Mouse (Mus musculus) cerebellum, adult 2 months (tissue): ENCODE results near the gene Pramel7. TPM values are rescaled to one million over a fixed set of nuclear protein-coding genes. Genes with fewer than 3 reads are reported as not detected.

ENCODE experiments used
- DNase-seq, 2 experiments: peaks; one replicate each; pipeline ENCODE4 v3.0.0; 2021
- H3K27ac ChIP-seq: fragments of 200-500 bp; 2 replicates; pipeline ENCODE4 v1.5.1; 2012; ENCODE audit warnings: low read length, control low read depth, inconsistent platforms; ENCODE audit not compliant: insufficient read depth
- H3K27me3 ChIP-seq: fragments of 200-500 bp; 2 replicates; pipeline ENCODE4 v1.6.1; 2012; ENCODE audit warnings: inconsistent platforms, mild to moderate bottlenecking, low read length, moderate library complexity; ENCODE audit not compliant: control insufficient read depth, insufficient read depth
- H3K4me1 ChIP-seq: fragments of 200-500 bp; 2 replicates; pipeline ENCODE4 v1.6.1; 2011; ENCODE audit warnings: low read length; ENCODE audit not compliant: control insufficient read depth, insufficient read depth
- H3K4me3 ChIP-seq: fragments of 200-500 bp; replicated peaks from 2 replicates; pipeline ENCODE3; 2011; ENCODE audit warnings: mild to moderate bottlenecking, low read depth, low read length, control low read depth; ENCODE audit not compliant: insufficient read depth
- CTCF ChIP-seq: fragments of 200-500 bp; IDR thresholded peaks from 2 replicates; pipeline ENCODE4 v1.5.1; 2011; ENCODE audit warnings: low read depth, mild to moderate bottlenecking, control low read depth, low read length, moderate library complexity, borderline replicate concordance; ENCODE audit not compliant: insufficient read depth
- POLR2A ChIP-seq: fragments of 200-500 bp; IDR thresholded peaks from 2 replicates; pipeline ENCODE4 v1.6.1; 2011; ENCODE audit warnings: low read length, control low read depth, borderline replicate concordance; ENCODE audit not compliant: insufficient read depth
- WGBS: fragments of 180-500 bp; shearing (Covaris S2); methylation state at CpG from one replicate; pipeline ENCODE4 v1.1.7; 2018; 5-methylcytosine and 5-hydroxymethylcytosine counted together
- polyA plus RNA-seq: library from polyadenylated mRNA; depleted of rRNA; stranded (reverse); fragments of >200 nt; gene quantifications from 2 replicates; pipeline ENCODE4 v1.2.3, GENCODE M21; 2012; rRNA removed

The Pramel7 gene
- polyA plus RNA-seq, 1 experiment = not detected

DNA sequence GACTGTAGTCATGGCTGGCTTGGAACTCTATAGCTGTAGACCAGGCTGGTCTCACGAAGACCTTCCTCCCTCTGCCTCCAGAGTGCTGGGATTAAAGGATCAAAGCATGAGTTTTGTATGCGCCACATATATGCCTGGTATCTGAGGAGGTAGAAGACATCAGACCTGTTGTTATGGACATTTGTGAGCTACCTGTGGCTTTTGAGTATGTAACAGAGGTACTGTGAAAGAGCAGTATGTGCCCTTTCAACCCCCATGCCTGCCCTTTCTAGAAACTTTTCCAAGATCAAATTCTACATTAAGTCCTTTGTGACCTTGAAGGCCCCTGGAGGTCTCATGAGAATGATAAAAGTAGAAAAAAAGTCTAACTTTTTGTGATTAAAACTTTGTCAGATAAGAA lies 18.2 kb upstream of the Pramel7 start:
- TF ChIP-seq POLR2A (no peak), CTCF (no peak)
- 93% methylated on average over 2 of the region's 2 CpGs for WGBS
- no peak for DNase-seq
- Histone ChIP-seq H3K27me3 (no peaks in the 10 kb centered on the region), H3K27ac (no peak overlapping the region), H3K4me3 (no peak overlapping the region), H3K4me1 (no peaks in the 10 kb centered on the region)

DNA sequence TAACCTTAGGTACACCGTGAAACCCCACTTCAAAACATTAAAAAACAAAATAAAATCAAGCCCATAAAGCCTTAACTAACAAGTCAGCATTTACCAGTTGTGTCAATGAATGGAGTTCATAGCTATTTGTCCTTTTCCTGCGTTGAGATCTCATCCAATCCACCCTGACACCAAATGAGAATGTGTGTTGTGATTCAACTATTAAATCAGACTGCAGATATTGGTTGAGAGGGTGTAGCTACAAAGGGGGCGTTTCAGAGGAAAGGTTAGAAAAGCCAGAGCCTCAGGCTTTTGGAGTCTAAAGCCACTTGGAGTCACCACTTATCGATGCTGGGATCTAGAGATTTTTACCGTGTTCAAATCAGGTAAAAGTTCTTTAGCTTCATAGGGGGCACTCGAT lies 9.4 kb upstream of the Pramel7 start, which contains the start of gene Pramel6:
TSS of gene Pramel6 (plus strand) at position 301 of the 400 bp plus-strand sequence.
- H3K27me3 ChIP-seq = no peaks in the 10 kb centered on the region
- 84% methylated on average over 6 of the region's 6 CpGs for WGBS
- TF ChIP-seq CTCF (no peak), POLR2A (no peak)
- no peak within 1 kb of the TSS for H3K27ac ChIP-seq
- DNase-seq = no peak
- no peak within 1 kb of the TSS for H3K4me3 ChIP-seq
- no peaks in the 10 kb centered on the region for H3K4me1 ChIP-seq

GRCm38 (mm10) chr2:87482276-87482675 lies 14.6 kb downstream of the Pramel7 start:
- no peak overlapping the region for H3K4me3 ChIP-seq
- 69% methylated on average over 2 of the region's 2 CpGs for WGBS
- H3K27me3 ChIP-seq = no peaks in the 10 kb centered on the region
- DNase-seq = no peak
- H3K4me1 ChIP-seq = no peaks in the 10 kb centered on the region
- H3K27ac ChIP-seq = no peak overlapping the region
- TF ChIP-seq CTCF = no peak

GRCm38 (mm10) chr2:87481158-87481557 lies 15.7 kb downstream of the Pramel7 start:
- Histone ChIP-seq H3K27me3 (no peaks in the 10 kb centered on the region), H3K4me1 (no peaks in the 10 kb centered on the region), H3K4me3 (no peak overlapping the region), H3K27ac (no peak overlapping the region)
- DNase-seq = no peak
- no peak for TF ChIP-seq CTCF
- no peak for TF ChIP-seq POLR2A
- WGBS = 87% methylated on average over 4 of the region's 4 CpGs

GRCm38 (mm10) chr2:87480207-87480606 lies 16.7 kb downstream of the Pramel7 start:
- no peaks in the 10 kb centered on the region for H3K27me3 ChIP-seq
- no peak overlapping the region for H3K27ac ChIP-seq
- no peak for TF ChIP-seq POLR2A
- TF ChIP-seq CTCF = no peak
- no peak overlapping the region for H3K4me3 ChIP-seq
- no peaks in the 10 kb centered on the region for H3K4me1 ChIP-seq
- no peak for DNase-seq

DNA sequence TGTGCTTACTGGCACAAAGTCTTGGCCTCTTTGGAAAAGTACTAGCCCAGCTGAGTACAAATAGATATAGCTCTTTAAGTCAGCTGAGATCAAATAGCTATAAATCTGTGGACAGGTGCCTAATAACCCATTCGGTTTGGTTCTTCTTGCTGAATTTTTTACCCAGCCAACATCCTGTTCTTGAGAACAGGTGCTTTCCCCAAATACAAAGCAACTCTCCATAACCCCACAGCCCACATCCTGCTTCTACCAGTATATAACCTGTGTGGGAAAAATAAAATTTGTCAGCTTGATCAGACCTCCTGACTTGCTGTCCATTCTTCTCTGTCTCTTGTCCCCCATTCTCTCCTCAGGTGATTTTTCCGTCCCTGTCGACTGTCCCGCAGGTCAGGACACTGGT lies 35.1 kb downstream of the Pramel7 start:
- no peaks in the 10 kb centered on the region for H3K4me1 ChIP-seq
- TF ChIP-seq CTCF = no peak
- no peak for TF ChIP-seq POLR2A
- WGBS = 94% methylated on average over 4 of the region's 4 CpGs
- H3K27ac ChIP-seq = no peak overlapping the region
- no peak overlapping the region for H3K4me3 ChIP-seq
- H3K27me3 ChIP-seq = no peaks in the 10 kb centered on the region
- DNase-seq = no peak

DNA sequence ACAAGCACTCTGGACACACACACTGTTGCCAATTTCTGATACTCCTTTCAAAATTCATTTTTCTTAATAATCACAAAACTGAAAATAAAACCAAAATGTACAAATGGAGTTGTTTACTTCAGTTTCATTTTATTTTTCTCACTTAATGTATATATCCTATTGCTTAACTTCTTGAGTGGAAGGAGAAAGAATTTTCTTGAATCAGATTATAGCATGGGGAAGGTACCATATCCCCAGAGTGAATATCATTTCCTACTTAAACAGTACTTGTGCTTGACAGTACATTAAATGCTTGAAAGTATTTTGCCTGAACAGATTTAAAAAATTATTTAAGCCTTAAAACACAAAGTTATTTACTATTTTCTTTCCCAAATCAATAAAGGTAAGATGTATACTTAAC lies 43.2 kb downstream of the Pramel7 start, which contains the start of gene Olfr1126:
TSS of gene Olfr1126 (plus strand) at position 301 of the 400 bp plus-strand sequence.
- DNase-seq = no peak
- TF ChIP-seq POLR2A = no peak
- TF ChIP-seq CTCF = no peak
- Histone ChIP-seq H3K27me3 (no peaks in the 10 kb centered on the region), H3K27ac (no peak within 1 kb of the TSS), H3K4me1 (no peaks in the 10 kb centered on the region), H3K4me3 (no peak within 1 kb of the TSS)

Other genes starting within 250 kb of the Pramel7 start
- gene Olfr1115, start 249.1 kb downstream of the Pramel7 start, polyA plus RNA-seq = not detected in 2 replicates
- gene Olfr1116, start 229.6 kb downstream of the Pramel7 start, polyA plus RNA-seq = not detected in 2 replicates
- not detected in 2 replicates for gene Olfr1118, start 189.5 kb downstream of the Pramel7 start, polyA plus RNA-seq
- not detected in 2 replicates for gene Olfr1120, start 142.3 kb downstream of the Pramel7 start, polyA plus RNA-seq
- not detected in 2 replicates for gene Olfr1121, start 127.2 kb downstream of the Pramel7 start, polyA plus RNA-seq
- gene Olfr1122, start 111.2 kb downstream of the Pramel7 start, polyA plus RNA-seq = not detected in 2 replicates
- not detected in 2 replicates for gene Olfr1123, start 80.5 kb downstream of the Pramel7 start, polyA plus RNA-seq
- not detected in 2 replicates for gene Olfr1124, start 66.8 kb downstream of the Pramel7 start, polyA plus RNA-seq
- not detected in 2 replicates for gene Olfr1126, start 43.1 kb downstream of the Pramel7 start, polyA plus RNA-seq
- not detected in 2 replicates for gene Pramel6, start 9.5 kb upstream of the Pramel7 start, polyA plus RNA-seq
- 0.08 TPM in 1 of 2 replicates, not detected in the other for gene Olfr153, start 34.7 kb upstream of the Pramel7 start, polyA plus RNA-seq
- gene Olfr1128, start 48.4 kb upstream of the Pramel7 start, polyA plus RNA-seq = not detected in 2 replicates
- gene Olfr1129, start 76.8 kb upstream of the Pramel7 start, polyA plus RNA-seq = not detected in 2 replicates
- not detected in 2 replicates for gene Olfr1130, start 109.1 kb upstream of the Pramel7 start, polyA plus RNA-seq
- gene Olfr1131, start 130.0 kb upstream of the Pramel7 start, polyA plus RNA-seq = not detected in 2 replicates
- not detected in 2 replicates for gene Olfr1132, start 140.4 kb upstream of the Pramel7 start, polyA plus RNA-seq
- gene Olfr1133, start 150.3 kb upstream of the Pramel7 start, polyA plus RNA-seq = not detected in 2 replicates
- not detected in 2 replicates for gene Olfr1134, start 161.4 kb upstream of the Pramel7 start, polyA plus RNA-seq
- not detected in 2 replicates for gene Olfr1135, start 176.6 kb upstream of the Pramel7 start, polyA plus RNA-seq
- gene Olfr1136, start 196.9 kb upstream of the Pramel7 start, polyA plus RNA-seq = not detected in 2 replicates
- not detected in 2 replicates for gene Olfr1137, start 216.1 kb upstream of the Pramel7 start, polyA plus RNA-seq
- not detected in 2 replicates for gene Olfr1138, start 242.9 kb upstream of the Pramel7 start, polyA plus RNA-seq
- not detected in 2 replicates for gene Olfr1140, start 246.7 kb upstream of the Pramel7 start, polyA plus RNA-seq